Mouse (Mus musculus): ENCODE measurements at regions not wholly inside any gene's neighbourhood (a gene's known extent, or its start where the extent isn't known, plus 50 kb on each side); places are given as distances from the start of the nearest gene placed in this dataset.
A peak's percentile ranks its signal among the peaks of the same experiment; 100 is the strongest.

- DNase-seq (ENCODE audit: low spot score) = peak; percentile 30
Observed at GRCm38 (mm10) chr2:148622216-148622615, 50.2 kb upstream of the Nxt1 start.

- no peak for DNase-seq (ENCODE audit: low spot score)
Observed at GRCm38 (mm10) chr2:148611911-148612310, 60.5 kb upstream of the Nxt1 start.

GRCm38 (mm10) chr2:148605425-148605930, 66.9 kb upstream of the Nxt1 start:
- DNase-seq (ENCODE audit: low spot score) = no peak

- DNase-seq (ENCODE audit: low spot score) = no peak
Observed at GRCm38 (mm10) chr2:148603951-148604350, 68.5 kb upstream of the Nxt1 start.

- no peak for DNase-seq (ENCODE audit: low spot score)
Observed at GRCm38 (mm10) chr2:148603315-148603714, 69.1 kb upstream of the Nxt1 start.

GRCm38 (mm10) chr2:148599498-148599897, 72.9 kb upstream of the Nxt1 start:
- no peak for DNase-seq (ENCODE audit: low spot score)

GRCm38 (mm10) chr2:148596966-148597365, 75.4 kb upstream of the Nxt1 start:
- DNase-seq (ENCODE audit: low spot score) = no peak

- DNase-seq (ENCODE audit: low spot score) = no peak
Observed at GRCm38 (mm10) chr2:148585721-148586335, 86.6 kb upstream of the Nxt1 start.

GRCm38 (mm10) chr2:148582208-148582607, 90.2 kb upstream of the Nxt1 start:
- no peak for DNase-seq (ENCODE audit: low spot score)

- DNase-seq (ENCODE audit: low spot score) = no peak
Observed at GRCm38 (mm10) chr2:148581666-148582065, 90.7 kb upstream of the Nxt1 start.

- no peak for DNase-seq (ENCODE audit: low spot score)
Observed at GRCm38 (mm10) chr2:148580286-148580966, 92.0 kb upstream of the Nxt1 start.

- no peak for DNase-seq (ENCODE audit: low spot score)
Observed at GRCm38 (mm10) chr2:148579564-148579963, 92.8 kb upstream of the Nxt1 start.

GRCm38 (mm10) chr2:148579027-148579426, 93.4 kb upstream of the Nxt1 start:
- DNase-seq (ENCODE audit: low spot score) = no peak

GRCm38 (mm10) chr2:148578176-148578575, 94.2 kb upstream of the Nxt1 start:
- DNase-seq (ENCODE audit: low spot score) = no peak

- DNase-seq (ENCODE audit: low spot score) = no peak
Observed at GRCm38 (mm10) chr2:148575433-148575832, 97.0 kb upstream of the Nxt1 start.

GRCm38 (mm10) chr2:148572165-148572564, 100.2 kb upstream of the Nxt1 start:
- no peak for DNase-seq (ENCODE audit: low spot score)

- DNase-seq (ENCODE audit: low spot score) = no peak
Observed at GRCm38 (mm10) chr2:148571616-148572015, 100.8 kb upstream of the Nxt1 start.

- DNase-seq (ENCODE audit: low spot score) = no peak
Observed at GRCm38 (mm10) chr2:148571018-148571417, 101.4 kb upstream of the Nxt1 start.

- DNase-seq (ENCODE audit: low spot score) = no peak
Observed at GRCm38 (mm10) chr2:148567930-148568481, 104.4 kb upstream of the Nxt1 start.

GRCm38 (mm10) chr2:148563390-148563789, 109.0 kb upstream of the Nxt1 start:
- no peak for DNase-seq (ENCODE audit: low spot score)

- no peak for DNase-seq (ENCODE audit: low spot score)
Observed at GRCm38 (mm10) chr2:148562041-148562440, 110.4 kb upstream of the Nxt1 start.

GRCm38 (mm10) chr2:148560013-148560773, 112.2 kb upstream of the Nxt1 start:
- DNase-seq (ENCODE audit: low spot score) = no peak

GRCm38 (mm10) chr2:148559376-148559775, 113.0 kb upstream of the Nxt1 start:
- DNase-seq (ENCODE audit: low spot score) = no peak

All from ovary, adult 18-20 months (tissue).